Mouse (Mus musculus) heart, postnatal 14 days (tissue): Measurements from ENCODE around the gene H2-Ab1. TPM values are rescaled to one million over a fixed set of nuclear protein-coding genes. Genes with fewer than 3 reads are reported as not detected.
"Not testable (repeated sequence)": the region's sequence is repeated elsewhere in the genome, so short reads cannot be mapped to it uniquely, and the experiment has no call there.

Experiments
- DNase-seq, 2 experiments: peaks; one replicate each; pipeline ENCODE4 v3.0.0; 2021 to 2022
- intact Hi-C: fragments of 180-260 bp; cut with DNase I; formaldehyde crosslinking; loops from one replicate; pipeline ENCODE4 v1.15.1; 2025
- long read RNA-seq, 2 experiments: library from polyadenylated mRNA; stranded (forward); transcript quantifications; one replicate each; pipeline ENCODE4 v2.0.0; 2021
- total RNA-seq, 2 experiments: library from RNA; stranded (reverse); gene quantifications; 2 replicates each; pipeline ENCODE4 v1.2.3; 2021

Gene H2-Ab1
- total RNA-seq = 10 to 100 TPM in 1 of 2 experiments, 1 to 10 TPM in 1; 6.6 to 12.7 TPM
- long read RNA-seq, experiment 1, transcript H2-Ab1-201 (6 exons, 1,212 nt) = major isoform, 40 of 40 reads
- long read RNA-seq, experiment 1, partial matches to known transcripts = 0 of 40 reads
- long read RNA-seq, experiment 1, other reads (novel, unspliced or antisense) = 0 of 40 reads
- long read RNA-seq, experiment 2, transcript H2-Ab1-201 (6 exons, 1,212 nt) = major isoform, 12 of 12 reads
- long read RNA-seq, experiment 2, partial matches to known transcripts = 0 of 12 reads
- long read RNA-seq, experiment 2, other reads (novel, unspliced or antisense) = 0 of 12 reads

DNA sequence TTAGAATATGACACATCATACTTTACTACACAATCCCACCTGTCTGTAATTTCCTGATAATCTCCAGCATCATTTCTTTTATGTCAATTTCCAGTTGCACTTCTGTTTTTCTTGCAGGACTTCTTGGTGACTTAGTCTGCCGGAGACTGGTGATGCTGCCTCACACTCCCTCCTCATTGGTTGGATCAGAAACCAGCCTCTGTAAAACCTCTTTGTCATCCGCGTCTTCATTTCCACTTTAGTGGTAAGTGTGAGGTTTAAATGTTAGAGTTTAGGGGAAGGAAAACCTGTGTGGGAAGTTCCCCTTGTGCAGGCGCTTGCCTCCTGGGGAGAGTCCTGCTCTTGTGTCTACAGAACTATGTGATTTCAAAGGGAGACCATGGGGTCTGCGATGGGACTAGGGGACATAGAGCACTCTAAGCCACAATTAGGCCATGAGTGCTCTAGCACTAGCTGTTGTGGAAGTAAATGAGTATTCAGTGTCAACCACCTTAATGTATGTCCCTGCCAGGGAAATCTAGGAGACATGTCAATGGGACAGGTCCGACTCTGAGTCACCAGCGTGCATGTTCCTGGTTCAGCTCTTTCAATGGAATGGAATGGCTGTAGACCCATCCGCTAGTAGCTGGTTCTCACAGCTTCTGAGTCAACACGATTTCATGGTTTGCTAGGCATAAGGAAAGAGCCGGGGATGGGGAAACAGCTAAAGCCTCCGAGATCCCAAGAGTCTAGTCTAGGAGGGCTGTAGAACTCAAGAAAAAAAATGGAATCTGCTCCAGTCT, at the start of gene H2-Ab1:
TSS of gene H2-Ab1 (plus strand) at position 96 of the 782 bp plus-strand sequence.
- peak; percentile 79 to 85 for DNase-seq
- intact Hi-C loops = no loop called here

DNA sequence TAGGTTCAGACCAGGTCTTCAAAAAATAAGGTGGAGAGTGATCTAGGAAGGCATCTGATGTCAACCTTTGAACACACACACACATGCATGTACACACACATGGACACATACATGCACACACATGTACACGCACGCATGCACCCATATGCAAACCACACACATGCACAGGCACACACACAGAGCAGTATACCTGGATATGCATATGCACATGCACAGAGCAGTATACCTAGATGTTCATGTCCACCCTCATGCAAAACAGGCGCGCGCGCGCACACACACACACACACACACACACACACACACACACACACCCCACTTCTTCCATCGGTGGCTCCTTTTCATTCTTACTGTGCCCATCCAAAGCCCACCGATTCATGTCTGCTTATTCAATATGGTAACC, 49.6 kb upstream of the H2-Ab1 start:
- peak in 1 of 2 experiments; percentile 0 for DNase-seq
- intact Hi-C loops = no loop called here

DNA sequence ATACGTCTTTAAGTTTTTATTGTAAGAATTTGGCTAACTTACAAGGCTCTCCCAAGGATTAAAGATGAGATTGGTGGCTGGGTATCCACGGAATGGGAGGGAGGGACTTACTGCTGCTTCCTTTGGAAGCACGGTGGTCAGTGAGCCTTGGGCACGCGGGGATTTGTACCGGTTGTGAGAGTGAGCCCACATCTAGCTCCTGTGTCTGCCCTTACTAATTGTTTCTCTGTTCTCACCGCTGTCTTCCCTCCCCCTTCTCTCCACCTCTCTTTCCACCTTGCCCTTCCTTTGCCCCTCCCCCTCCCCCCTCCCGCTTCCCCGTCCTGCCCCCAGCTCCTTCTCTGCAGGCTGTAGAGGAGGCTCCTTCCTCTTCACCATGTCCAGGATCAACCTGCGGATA, 49.1 kb upstream of the H2-Ab1 start:
- DNase-seq = no peak
- intact Hi-C loops = no loop called here

DNA sequence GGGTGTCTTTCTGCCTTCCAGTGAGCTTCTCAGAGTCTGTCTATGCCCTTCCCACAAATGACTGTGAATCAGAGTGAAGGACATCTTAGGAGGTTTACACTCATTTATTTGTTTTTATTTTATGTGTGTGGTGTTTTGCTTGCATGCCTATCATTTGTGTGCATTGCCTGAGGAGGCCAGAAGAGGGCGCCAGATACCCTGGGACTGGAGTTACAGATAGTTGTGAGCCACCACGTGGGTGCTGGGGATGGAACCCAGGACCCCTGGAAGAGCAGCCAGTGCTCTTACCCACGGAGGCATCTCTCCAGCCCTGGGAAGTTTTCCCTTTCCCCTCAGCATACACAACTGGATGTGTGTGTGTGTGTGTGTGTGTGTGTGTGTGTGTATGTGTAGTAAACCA, 47.8 kb upstream of the H2-Ab1 start:
- intact Hi-C loops = no loop called here
- peak in 1 of 2 experiments; percentile 1 for DNase-seq

DNA sequence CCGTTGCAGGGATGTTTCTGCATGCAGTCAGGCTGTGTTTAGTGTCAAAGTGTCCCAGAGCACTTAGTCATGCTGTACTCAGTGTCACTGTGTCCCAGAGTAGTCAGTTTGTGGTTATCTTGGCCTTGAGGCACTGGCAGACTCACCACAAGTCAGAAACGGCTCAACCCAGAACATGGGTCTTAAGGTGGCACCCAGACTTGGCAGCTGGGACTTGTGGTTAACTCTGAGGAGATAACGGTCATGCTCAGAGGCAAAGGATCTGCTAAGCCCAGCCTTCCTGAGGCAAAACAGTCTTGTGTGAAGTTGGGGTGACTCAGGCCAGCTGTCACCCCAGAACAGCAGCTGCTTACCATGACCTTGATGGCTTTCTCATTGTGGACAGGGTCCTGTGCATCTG, 46.9 kb upstream of the H2-Ab1 start:
- peak in 1 of 2 experiments; percentile 1 for DNase-seq
- intact Hi-C loops = no loop called here

DNA sequence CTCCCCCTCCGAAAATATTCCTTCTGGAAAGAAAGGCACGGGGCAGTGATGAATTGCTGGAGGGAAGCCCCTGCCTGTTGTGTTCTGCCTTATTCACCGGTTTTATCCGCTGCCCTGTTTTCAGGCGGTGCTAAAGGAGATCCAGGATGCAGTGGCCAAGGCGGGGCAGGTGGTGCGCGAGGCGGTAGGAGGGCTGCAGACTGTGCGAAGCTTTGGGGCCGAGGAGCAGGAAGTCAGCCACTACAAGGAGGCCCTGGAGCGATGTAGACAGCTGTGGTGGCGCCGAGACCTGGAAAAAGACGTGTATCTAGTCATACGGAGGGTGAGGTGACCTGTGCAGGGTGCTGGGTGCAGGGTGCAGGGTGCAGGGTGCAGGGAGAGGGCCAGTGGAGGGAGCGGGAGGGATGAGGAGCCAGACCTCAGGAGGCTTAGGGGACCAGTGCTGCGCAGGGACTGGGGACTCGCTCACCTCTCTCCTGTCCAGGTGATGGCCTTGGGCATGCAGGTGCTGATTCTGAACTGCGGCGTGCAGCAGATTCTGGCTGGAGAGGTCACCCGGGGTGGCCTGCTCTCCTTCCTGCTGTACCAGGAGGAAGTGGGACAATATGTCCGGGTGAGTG, 45.6 kb upstream of the H2-Ab1 start:
- intact Hi-C loops = no loop called here
- DNase-seq = peak in 1 of 2 experiments; percentile 1

DNA sequence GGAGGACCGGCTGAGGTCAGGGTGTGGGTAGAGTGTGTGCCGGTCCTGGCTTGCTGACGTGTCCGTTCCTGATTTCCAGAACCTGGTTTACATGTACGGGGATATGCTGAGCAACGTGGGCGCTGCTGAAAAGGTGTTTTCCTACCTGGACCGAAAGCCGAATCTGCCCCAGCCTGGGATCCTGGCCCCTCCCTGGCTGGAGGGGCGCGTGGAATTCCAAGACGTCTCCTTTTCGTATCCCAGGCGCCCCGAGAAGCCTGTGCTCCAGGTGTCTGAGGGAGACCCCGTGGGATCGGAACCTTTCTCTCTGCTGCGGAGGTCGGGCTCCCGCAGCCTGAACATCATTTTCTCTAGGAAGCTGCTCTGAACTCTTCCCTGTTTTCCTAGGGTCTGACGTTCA, 43.6 kb upstream of the H2-Ab1 start:
- intact Hi-C loops = no loop called here
- DNase-seq = peak in 1 of 2 experiments; percentile 1

DNA sequence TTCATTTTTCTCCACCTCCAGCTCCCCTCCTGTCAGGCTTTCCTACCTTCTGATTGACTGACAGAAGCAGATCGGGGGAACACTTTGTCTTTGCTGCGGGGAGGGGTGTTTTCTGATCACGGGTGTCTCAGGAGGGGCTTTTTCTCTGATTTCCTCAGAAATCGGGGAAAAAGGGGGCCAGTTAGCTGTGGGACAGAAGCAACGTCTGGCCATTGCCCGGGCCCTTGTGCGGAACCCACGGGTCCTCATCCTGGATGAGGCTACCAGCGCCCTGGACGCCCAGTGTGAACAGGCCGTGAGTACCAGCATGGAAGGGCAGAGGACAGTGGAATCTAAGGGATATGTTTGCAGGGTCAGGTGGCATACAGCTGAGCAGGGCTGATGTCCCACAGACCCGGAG, 42.3 kb upstream of the H2-Ab1 start:
- intact Hi-C loops = no loop called here
- DNase-seq = peak in 1 of 2 experiments; percentile 0

DNA sequence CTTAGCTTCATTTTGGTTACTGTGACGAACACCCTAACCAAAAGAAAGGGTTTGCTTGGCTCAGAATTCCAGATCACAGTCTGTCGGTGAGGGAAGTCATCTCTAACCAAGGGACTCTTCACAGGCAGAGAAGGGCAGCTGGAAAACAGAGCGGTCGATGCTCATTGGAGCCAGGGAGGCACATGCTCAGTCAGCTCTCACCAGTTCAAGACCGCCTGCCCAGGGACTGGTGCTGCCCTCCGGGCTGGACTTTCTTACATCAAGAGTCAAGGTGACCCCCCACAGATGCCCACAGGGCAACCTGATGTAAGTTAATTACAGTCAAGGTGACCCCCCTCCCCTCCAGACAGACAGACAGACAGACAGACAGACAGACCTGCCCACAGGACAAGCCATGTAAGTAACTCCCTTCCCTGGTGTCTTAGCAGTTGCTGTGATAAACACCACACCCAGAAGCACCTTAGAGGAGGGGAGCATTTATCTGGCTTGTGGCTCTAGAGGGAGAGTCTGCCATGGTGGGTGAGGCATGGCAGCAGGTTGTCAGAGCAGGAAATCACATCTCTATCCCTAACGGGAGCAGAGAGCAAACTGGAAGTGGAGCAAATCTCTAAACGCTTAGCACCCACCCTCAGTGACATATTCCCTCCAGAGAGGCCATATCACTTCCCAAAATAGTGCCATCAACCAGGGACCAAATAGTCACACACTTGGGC, 40.1 kb upstream of the H2-Ab1 start:
- intact Hi-C loops = no loop called here
- DNase-seq = no peak

DNA sequence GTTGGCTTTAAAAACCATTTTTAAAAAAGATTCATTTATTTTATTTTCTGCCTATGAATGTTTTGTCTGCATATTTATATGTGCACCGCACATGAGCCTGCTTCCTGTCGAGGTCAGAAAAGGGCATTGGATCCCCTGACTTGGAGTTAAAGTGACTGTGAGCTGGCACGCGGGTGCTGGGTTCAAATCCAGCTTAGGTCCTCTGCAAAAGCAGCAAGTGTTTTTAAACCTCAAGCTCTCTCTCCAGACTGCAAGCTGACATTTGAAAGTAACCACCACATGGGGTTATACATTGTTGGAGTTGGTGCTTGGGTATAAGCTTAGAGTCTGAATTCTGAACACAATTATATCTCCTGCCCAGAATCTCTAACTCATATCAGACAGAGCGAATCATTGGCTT, 39.5 kb upstream of the H2-Ab1 start:
- peak in 1 of 2 experiments; percentile 0 for DNase-seq
- intact Hi-C loops = no loop called here

DNA sequence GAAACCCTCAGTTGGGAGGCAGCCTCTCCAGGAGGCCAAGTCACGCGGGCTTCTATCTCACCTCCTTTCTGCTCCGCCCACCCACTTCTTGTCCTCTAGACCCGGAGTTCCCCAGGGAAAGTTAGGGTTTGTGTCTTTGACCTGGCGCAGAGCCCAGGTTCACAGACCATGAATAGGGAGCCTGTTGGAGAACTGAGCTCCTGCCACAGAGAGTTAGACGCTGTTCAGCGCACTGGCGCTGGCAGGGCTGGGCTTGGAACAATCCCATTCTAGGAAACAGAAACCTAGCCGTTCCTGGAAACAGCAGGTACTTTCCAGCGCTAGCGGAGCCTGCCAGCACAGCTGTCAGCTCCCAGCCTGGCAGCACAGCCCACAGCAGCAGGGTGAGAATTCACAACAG, 38.8 kb upstream of the H2-Ab1 start:
- intact Hi-C loops = no loop called here
- peak; percentile 72 to 73 for DNase-seq

DNA sequence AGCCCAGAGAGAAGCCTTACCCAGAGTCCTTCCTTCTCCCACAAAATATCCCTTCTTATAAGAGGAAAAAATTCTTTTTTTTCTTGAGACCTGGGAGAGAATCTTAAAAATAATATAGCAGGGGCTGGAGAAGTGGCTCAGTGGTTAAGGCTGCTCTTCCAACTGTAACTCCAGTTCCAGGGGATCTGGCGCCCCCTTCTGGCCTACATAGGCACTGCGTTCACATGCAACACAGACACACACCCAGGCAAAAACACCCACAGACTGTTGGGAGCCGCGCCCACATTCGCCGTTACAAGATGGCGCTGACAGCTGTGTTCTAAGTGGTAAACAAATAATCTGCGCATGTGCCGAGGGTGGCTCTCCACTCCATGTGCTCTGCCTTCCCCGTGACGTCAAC, 38.4 kb upstream of the H2-Ab1 start:
- intact Hi-C loops = not testable (repeated sequence)
- peak; percentile 55 to 77 for DNase-seq

DNA sequence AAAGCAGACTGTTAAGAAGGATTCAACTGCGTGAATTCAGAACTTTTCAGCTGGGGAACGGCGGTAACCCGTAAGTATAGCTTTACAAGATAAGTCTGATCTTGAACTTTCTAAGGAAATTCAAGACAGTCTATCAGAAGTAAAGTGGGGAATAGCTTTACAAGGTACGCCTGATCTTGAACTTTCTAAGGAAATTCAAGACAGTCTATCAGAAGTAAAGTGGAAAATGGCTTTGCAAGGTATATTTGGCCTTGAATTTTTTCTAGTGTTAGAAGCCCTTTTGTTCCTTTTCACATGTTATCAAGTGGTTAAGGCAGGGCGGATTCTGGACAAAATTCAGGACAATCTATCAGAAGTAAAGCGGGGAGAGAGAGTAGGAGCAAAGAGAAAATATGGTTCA, 37.7 kb upstream of the H2-Ab1 start:
- DNase-seq = peak in 1 of 2 experiments; percentile 1
- intact Hi-C loops = not testable (repeated sequence)

DNA sequence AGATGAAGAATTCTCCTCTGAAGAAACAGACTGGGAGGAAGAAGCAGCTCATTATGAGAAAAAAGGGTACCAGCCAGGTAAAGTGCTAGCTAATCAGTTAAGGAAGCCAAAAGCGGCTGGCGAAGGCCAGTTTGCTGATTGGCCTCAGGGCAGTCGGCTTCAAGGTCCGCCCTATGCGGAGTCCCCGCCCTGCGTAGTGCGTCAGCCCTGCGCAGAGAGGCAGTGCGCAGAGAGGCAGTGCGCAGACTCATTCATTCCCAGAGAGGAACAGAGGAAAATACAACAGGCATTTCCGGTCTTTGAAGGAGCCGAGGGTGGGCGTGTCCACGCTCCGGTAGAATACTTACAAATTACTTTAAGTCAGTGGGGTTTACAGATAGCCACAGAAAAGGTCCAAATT, 37.1 kb upstream of the H2-Ab1 start:
- intact Hi-C loops, DNase-seq: not testable (repeated sequence)

DNA sequence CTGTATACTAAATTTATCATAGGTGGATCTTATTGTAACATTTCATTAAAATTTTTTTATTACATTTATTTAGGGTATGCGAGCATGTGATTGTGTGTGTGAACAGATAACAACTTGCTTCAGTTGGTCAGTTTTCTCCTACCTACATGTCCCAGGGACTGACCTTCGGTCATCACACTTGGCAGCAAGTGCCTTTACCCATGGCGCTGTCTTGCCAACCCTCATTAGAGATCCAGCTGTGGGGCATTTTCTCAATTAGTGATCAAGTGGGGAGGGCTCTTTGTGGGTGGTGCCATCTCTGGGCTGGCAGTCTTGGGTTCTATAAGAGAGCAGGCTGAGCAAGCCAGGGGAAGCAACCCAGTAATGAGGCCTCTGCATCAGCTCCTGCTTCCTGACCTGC, 32.7 kb upstream of the H2-Ab1 start:
- DNase-seq = no peak
- intact Hi-C loops = no loop called here

DNA sequence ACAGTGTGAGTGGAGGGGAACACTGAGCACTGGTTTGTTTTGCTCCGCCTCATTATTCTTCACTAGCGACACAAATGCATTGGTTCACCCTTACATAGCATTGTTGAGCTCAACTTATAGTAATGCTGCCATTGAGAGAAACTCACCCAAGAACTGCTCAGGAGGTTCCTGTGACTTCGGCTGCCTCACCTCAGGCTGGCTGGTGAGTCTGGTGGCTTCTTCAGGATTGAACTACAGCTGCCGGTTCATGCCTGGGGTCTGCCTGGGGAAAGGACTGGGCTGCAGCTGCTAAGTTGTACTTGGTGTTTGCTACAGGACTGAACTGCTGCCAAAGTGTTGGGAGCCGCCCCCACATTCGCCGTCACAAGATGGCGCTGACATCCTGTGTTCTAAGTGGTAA, 32.1 kb upstream of the H2-Ab1 start:
- intact Hi-C loops = no loop called here
- DNase-seq = no peak

DNA sequence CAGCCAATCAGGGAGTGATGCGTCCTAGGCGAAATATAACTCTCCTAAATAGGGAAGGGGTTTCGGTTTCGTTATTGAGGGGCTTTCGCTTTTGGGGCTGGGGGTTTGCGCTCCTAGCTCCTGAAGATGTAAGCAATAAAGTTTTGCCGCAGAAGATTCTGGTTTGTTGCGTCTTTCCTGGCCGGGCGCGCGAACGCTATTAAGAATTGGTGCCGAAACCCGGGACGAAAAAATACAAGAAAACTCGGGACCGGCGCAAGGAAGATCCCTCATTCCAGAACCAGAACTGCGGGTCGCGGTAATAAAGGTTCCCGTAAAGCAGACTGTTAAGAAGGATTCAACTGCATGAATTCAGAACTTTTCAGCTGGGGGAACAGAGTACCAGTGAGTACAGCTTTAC, 31.6 kb upstream of the H2-Ab1 start:
- intact Hi-C loops, DNase-seq: not testable (repeated sequence)

DNA sequence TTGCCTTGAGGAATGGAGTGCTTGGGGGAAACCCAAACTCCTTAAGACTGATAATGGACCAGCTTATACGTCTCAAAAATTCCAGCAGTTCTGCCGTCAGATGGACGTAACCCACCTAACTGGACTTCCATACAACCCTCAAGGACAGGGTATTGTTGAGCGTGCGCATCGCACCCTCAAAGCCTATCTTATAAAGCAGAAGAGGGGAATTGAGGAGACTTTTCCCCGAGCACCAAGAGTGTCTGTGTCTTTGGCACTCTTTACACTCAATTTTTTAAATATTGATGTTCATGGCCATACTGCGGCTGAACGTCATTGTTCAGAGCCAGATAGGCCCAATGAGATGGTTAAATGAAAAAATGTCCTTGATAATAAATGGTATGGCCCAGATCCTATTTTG, 26.5 kb upstream of the H2-Ab1 start:
- intact Hi-C loops = loop anchor here (10.0 kb wide), 1 partner anchor 126 kb away; no protein-coding TSS in a partner anchor
- DNase-seq = not testable (repeated sequence)

DNA sequence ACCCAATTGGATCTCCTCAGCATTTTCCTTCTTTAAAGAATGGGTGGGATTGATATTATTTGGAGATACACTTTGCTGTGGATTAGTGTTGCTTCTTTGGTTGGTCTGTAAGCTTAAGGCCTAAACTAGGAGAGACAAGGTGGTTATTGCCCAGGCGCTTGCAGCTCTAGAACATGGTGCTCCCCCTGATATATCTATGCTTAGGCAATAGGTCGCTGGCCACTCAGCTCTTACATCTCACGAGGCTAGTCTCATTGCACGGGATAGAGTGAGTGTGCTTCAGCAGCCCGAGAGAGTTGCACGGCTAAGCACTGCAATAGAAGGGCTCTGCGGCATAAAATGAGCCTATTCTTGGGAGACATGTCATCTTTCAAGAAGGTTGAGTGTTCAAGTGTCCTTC, 25.5 kb upstream of the H2-Ab1 start:
- DNase-seq = not testable (repeated sequence)
- intact Hi-C loops = loop anchor here (10.0 kb wide), 1 partner anchor 127 kb away; no protein-coding TSS in a partner anchor

DNA sequence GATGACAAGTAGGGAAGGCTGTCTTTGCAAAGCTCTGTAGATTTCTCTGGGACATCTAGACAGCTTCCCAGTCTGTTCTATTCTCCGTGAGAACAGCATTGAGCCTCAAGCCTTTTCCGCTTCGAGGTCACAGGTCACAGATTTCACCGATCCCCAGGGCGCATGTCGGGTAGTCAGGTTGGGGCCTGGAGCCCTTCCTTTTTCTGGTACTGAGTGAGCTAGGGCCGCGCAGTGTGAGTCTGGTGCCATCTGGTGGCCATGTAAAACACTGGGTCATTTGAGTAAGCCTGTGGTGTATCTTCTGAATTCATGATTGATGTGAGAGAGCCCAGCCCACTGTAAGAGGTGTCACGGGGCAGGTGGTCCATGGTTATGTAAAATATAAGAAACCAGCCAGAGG, 22.6 kb upstream of the H2-Ab1 start:
- DNase-seq = peak; percentile 83 to 88
- intact Hi-C loops = loop anchor here (1.0 to 10.0 kb wide), 3 partner anchors 33 to 130 kb away; partner anchors contain the start of gene Tap2
